ENCODE assay signal across 9 mouse cellular contexts in genomic region chr5:43093647-43094326, GRCm38 (mm10).
DNase-seq lines count a peak whose midpoint lies in the region; ATAC-seq and TF ChIP-seq lines count a peak whose summit lies in the region.
"Had no signal": no experiment of that assay in that cellular context is flagged by ENCODE, and none has a peak within 500 bp of the region (broad histone marks: within the 10 kb centered on the region; RNA-seq: fewer than 3 reads in every experiment).

No protein-coding gene starts in this region.

- 72% methylated on average over 5 of the region's 5 CpGs for WGBS in forebrain, embryonic 11.5 days
- 71% methylated on average over 5 of the region's 5 CpGs for WGBS in forebrain, postnatal 0 days

- H3K27me3 ChIP-seq in forebrain, embryonic 11.5 days (ENCODE audit: control insufficient read depth, insufficient read depth, low read length), result peaks cover 7% of the 10 kb centered on the region; the same call in 1 of the 2 replicates
- H3K27me3 ChIP-seq in forebrain, postnatal 0 days (ENCODE audit: insufficient read depth, low read length), result no peaks in the 10 kb centered on the region; the same call in 1 of the 2 replicates
- H3K27me3 ChIP-seq: liver, embryonic 15.5 days had no signal

- DNase-seq in forebrain, embryonic 11.5 days (ENCODE audit: low spot score), result no peak
- no peak for DNase-seq in forebrain, postnatal 0 days
- peak; percentile 27 for DNase-seq in kidney, adult 9 months
- no peak for DNase-seq in kidney, postnatal 14 days
- no peak for DNase-seq in retina, embryonic 14.5 days (ENCODE audit: low spot score)

- H3K9me3 ChIP-seq in forebrain, embryonic 11.5 days (ENCODE audit: control insufficient read depth, low read length), result no peaks in the 10 kb centered on the region
- H3K9me3 ChIP-seq in forebrain, postnatal 0 days (ENCODE audit: low read length), result no peaks in the 10 kb centered on the region
- H3K9me3 ChIP-seq: liver, embryonic 15.5 days had no signal

- H3K4me3 ChIP-seq in forebrain, embryonic 11.5 days (ENCODE audit: low read depth, low read length), result no peak overlapping the region
- no peak overlapping the region for H3K4me3 ChIP-seq in forebrain, postnatal 0 days (ENCODE audit: low read depth, low read length)
- H3K4me3 ChIP-seq: liver, embryonic 15.5 days had no signal

- no peak overlapping the region for H3K4me2 ChIP-seq in forebrain, embryonic 11.5 days (ENCODE audit: low read depth, low read length, severe bottlenecking)
- H3K4me2 ChIP-seq in forebrain, postnatal 0 days (ENCODE audit: low read depth), result no peak overlapping the region
- H3K4me2 ChIP-seq: liver, embryonic 15.5 days had no signal

- no peak for TF ChIP-seq CTCF in forebrain, postnatal 0 days (IDR thresholded peaks at IDR 0.05; ENCODE audit: low read depth)

- H3K36me3 ChIP-seq in forebrain, embryonic 11.5 days (ENCODE audit: control insufficient read depth, insufficient read depth, low read length), result no peaks in the 10 kb centered on the region
- H3K36me3 ChIP-seq in forebrain, postnatal 0 days (ENCODE audit: insufficient read depth), result no peaks in the 10 kb centered on the region
- H3K36me3 ChIP-seq: liver, embryonic 15.5 days had no signal

- peak; percentile 55 for ATAC-seq in forebrain, embryonic 11.5 days (replicated peaks; ENCODE audit: low FRiP score)
- ATAC-seq in forebrain, postnatal 0 days, result no peak
- ATAC-seq in granulocyte monocyte progenitor cell, adult 5-6 weeks (replicated peaks; ENCODE audit: poor library complexity, severe bottlenecking), result peak; percentile 18; the same call in 1 of the 2 replicates
- ATAC-seq in megakaryocyte-erythroid progenitor cell, adult 5-6 weeks (replicated peaks; ENCODE audit: low FRiP score, low TSS enrichment, poor library complexity, severe bottlenecking), result peak; percentile 52
- no peak for ATAC-seq in monocyte, adult 5-6 weeks (replicated peaks; ENCODE audit: insufficient number of reproducible peaks, low FRiP score, low TSS enrichment, poor library complexity, severe bottlenecking)

- H3K4me1 ChIP-seq in forebrain, embryonic 11.5 days (replicated peaks; ENCODE audit: control insufficient read depth, insufficient read depth, low read length), result peaks cover 15% of the 10 kb centered on the region; the same call in 1 of the 2 replicates
- no peaks in the 10 kb centered on the region for H3K4me1 ChIP-seq in forebrain, postnatal 0 days (ENCODE audit: insufficient read depth)
- H3K4me1 ChIP-seq: liver, embryonic 15.5 days had no signal

- H3K9ac ChIP-seq in forebrain, embryonic 11.5 days (ENCODE audit: low read length), result no peak overlapping the region
- H3K9ac ChIP-seq in forebrain, postnatal 0 days, result no peak overlapping the region
- H3K9ac ChIP-seq: liver, embryonic 15.5 days had no signal

- H3K27ac ChIP-seq in forebrain, embryonic 11.5 days (ENCODE audit: low read depth, low read length), result no peak overlapping the region
- H3K27ac ChIP-seq in forebrain, postnatal 0 days (ENCODE audit: low read depth, low read length), result no peak overlapping the region
- H3K27ac ChIP-seq: liver, embryonic 15.5 days had no signal

Comparison
In these comparisons a context has a peak if more than half of its experiments do, and no peak if none do; other contexts are left out.
1. ATAC-seq: peak in forebrain, embryonic 11.5 days (single experiment), granulocyte monocyte progenitor cell, adult 5-6 weeks (single experiment) and megakaryocyte-erythroid progenitor cell, adult 5-6 weeks (single experiment); none in forebrain, postnatal 0 days (single experiment) and monocyte, adult 5-6 weeks (single experiment).